Mouse (Mus musculus) cerebellum, adult 2 months (tissue): ENCODE measurements around the gene Klrb1f. TPM values are rescaled to one million over a fixed set of nuclear protein-coding genes. Genes with fewer than 3 reads are reported as not detected.

ENCODE experiments used
- DNase-seq, 2 experiments: peaks; one replicate each; pipeline ENCODE4 v3.0.0; 2021
- H3K27ac ChIP-seq: fragments of 200-500 bp; 2 replicates; pipeline ENCODE4 v1.5.1; 2012; ENCODE audit warnings: low read length, control low read depth, inconsistent platforms; ENCODE audit not compliant: insufficient read depth
- H3K27me3 ChIP-seq: fragments of 200-500 bp; 2 replicates; pipeline ENCODE4 v1.6.1; 2012; ENCODE audit warnings: inconsistent platforms, mild to moderate bottlenecking, low read length, moderate library complexity; ENCODE audit not compliant: control insufficient read depth, insufficient read depth
- H3K4me1 ChIP-seq: fragments of 200-500 bp; 2 replicates; pipeline ENCODE4 v1.6.1; 2011; ENCODE audit warnings: low read length; ENCODE audit not compliant: control insufficient read depth, insufficient read depth
- H3K4me3 ChIP-seq: fragments of 200-500 bp; replicated peaks from 2 replicates; pipeline ENCODE3; 2011; ENCODE audit warnings: mild to moderate bottlenecking, low read depth, low read length, control low read depth; ENCODE audit not compliant: insufficient read depth
- CTCF ChIP-seq: fragments of 200-500 bp; IDR thresholded peaks from 2 replicates; pipeline ENCODE4 v1.5.1; 2011; ENCODE audit warnings: low read depth, mild to moderate bottlenecking, control low read depth, low read length, moderate library complexity, borderline replicate concordance; ENCODE audit not compliant: insufficient read depth
- POLR2A ChIP-seq: fragments of 200-500 bp; IDR thresholded peaks from 2 replicates; pipeline ENCODE4 v1.6.1; 2011; ENCODE audit warnings: low read length, control low read depth, borderline replicate concordance; ENCODE audit not compliant: insufficient read depth
- WGBS: fragments of 180-500 bp; shearing (Covaris S2); methylation state at CpG from one replicate; pipeline ENCODE4 v1.1.7; 2018; 5-methylcytosine and 5-hydroxymethylcytosine counted together
- polyA plus RNA-seq: library from polyadenylated mRNA; depleted of rRNA; stranded (reverse); fragments of >200 nt; gene quantifications from 2 replicates; pipeline ENCODE4 v1.2.3, GENCODE M21; 2012

Gene Klrb1f
- polyA plus RNA-seq, 1 experiment, result not detected

- H3K4me3 ChIP-seq, result no peak overlapping the region
- no peaks in the 10 kb centered on the region for H3K27me3 ChIP-seq
- H3K27ac ChIP-seq, result no peak overlapping the region
- no peak for DNase-seq
- WGBS, result 71% methylated on average over 2 of the region's 2 CpGs
- TF ChIP-seq CTCF (no peak), POLR2A (no peak)
- H3K4me1 ChIP-seq, result no peaks in the 10 kb centered on the region
These were observed 10.7 kb upstream of the Klrb1f start for GRCm38 (mm10) chr6:129035017-129035416.

- H3K27me3 ChIP-seq, result no peaks in the 10 kb centered on the region
These were observed 9.4 kb upstream of the Klrb1f start for GRCm38 (mm10) chr6:129036326-129036725.

GRCm38 (mm10) chr6:129036890-129037463, 8.7 kb upstream of the Klrb1f start:
- DNase-seq, result no peak
- 92% methylated on average over 2 of the region's 2 CpGs for WGBS
- Histone ChIP-seq H3K27ac (no peak overlapping the region), H3K4me1 (no peaks in the 10 kb centered on the region), H3K27me3 (no peaks in the 10 kb centered on the region), H3K4me3 (no peak overlapping the region)
- no peak for TF ChIP-seq CTCF
- TF ChIP-seq POLR2A, result no peak

More at GRCm38 (mm10) chr6:129036326-129036725, 9.4 kb upstream of the Klrb1f start:
- H3K4me3 ChIP-seq, result no peak overlapping the region
- TF ChIP-seq CTCF, result no peak
- TF ChIP-seq POLR2A, result no peak
- no peaks in the 10 kb centered on the region for H3K4me1 ChIP-seq
- H3K27ac ChIP-seq, result no peak overlapping the region
- no peak for DNase-seq

GRCm38 (mm10) chr6:129041470-129041869, 4.2 kb upstream of the Klrb1f start:
- WGBS, result 97% methylated on average over 2 of the region's 2 CpGs

GRCm38 (mm10) chr6:129042470-129042869, 3.2 kb upstream of the Klrb1f start:
- no peaks in the 10 kb centered on the region for H3K27me3 ChIP-seq
- H3K4me3 ChIP-seq, result no peak overlapping the region
- H3K27ac ChIP-seq, result no peak overlapping the region
- H3K4me1 ChIP-seq, result no peaks in the 10 kb centered on the region
- no peak for TF ChIP-seq CTCF
- TF ChIP-seq POLR2A, result no peak
- DNase-seq, result no peak

More at GRCm38 (mm10) chr6:129041470-129041869, 4.2 kb upstream of the Klrb1f start:
- Histone ChIP-seq H3K4me1 (no peaks in the 10 kb centered on the region), H3K27me3 (no peaks in the 10 kb centered on the region), H3K4me3 (no peak overlapping the region), H3K27ac (no peak overlapping the region)
- no peak for DNase-seq
- TF ChIP-seq POLR2A (no peak), CTCF (no peak)

- Histone ChIP-seq H3K4me1 (no peaks in the 10 kb centered on the region), H3K27me3 (no peaks in the 10 kb centered on the region), H3K4me3 (no peak overlapping the region), H3K27ac (no peak overlapping the region)
- no peak for DNase-seq
- TF ChIP-seq CTCF (no peak), POLR2A (no peak)
- WGBS, result 58% methylated on average over 4 of the region's 4 CpGs
These were observed 2.7 kb downstream of the Klrb1f start for GRCm38 (mm10) chr6:129048381-129048780.

GRCm38 (mm10) chr6:129048857-129049473, 3.3 kb downstream of the Klrb1f start:
- WGBS, result 3% methylated on average over 13 of the region's 13 CpGs
- TF ChIP-seq POLR2A (no peak), CTCF (no peak)

GRCm38 (mm10) chr6:129049596-129050251, 4.0 kb downstream of the Klrb1f start:
- no peak for TF ChIP-seq POLR2A
- no peak for TF ChIP-seq CTCF
- 6% methylated on average over 8 of the region's 8 CpGs for WGBS
- Histone ChIP-seq H3K4me3 (no peak overlapping the region), H3K4me1 (no peaks in the 10 kb centered on the region), H3K27ac (no peak overlapping the region), H3K27me3 (no peaks in the 10 kb centered on the region)
- DNase-seq, result no peak

More at GRCm38 (mm10) chr6:129048857-129049473, 3.3 kb downstream of the Klrb1f start:
- no peak overlapping the region for H3K27ac ChIP-seq
- H3K27me3 ChIP-seq, result no peaks in the 10 kb centered on the region
- no peak for DNase-seq
- H3K4me3 ChIP-seq, result peak overlapping the region; percentile 19
- H3K4me1 ChIP-seq, result no peaks in the 10 kb centered on the region
